Mouse (Mus musculus) heart, postnatal 0 days (tissue): Measurements from ENCODE around the gene Gabrb2.

Source experiments
- CTCF ChIP-seq: IDR thresholded peaks from 2 replicates; pipeline ENCODE4 v1.5.1; 2016; ENCODE audit warnings: antibody characterized with exemption, control low read depth, low read depth
- EP300 ChIP-seq: IDR thresholded peaks from 2 replicates; pipeline ENCODE4 v1.6.1; 2016; ENCODE audit warnings: antibody characterized with exemption, low read depth

DNA sequence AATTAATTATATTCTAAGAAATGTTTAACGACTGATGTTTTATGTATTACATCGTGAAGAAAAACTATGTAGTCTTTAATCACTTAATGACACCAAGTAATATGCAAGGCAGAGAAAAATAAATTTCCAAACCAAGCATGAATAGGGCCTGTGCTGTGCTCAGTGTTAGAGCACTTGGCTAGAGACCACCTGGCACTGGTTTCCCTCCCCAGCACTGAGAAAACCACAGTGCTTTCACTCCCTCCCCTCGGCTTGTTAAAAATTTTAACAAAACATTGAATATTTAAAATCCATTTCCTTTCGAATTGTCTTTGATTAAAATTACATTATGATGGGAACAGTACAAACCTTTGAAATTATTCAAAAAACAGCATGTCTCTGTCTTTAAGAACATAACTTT, 151.9 kb downstream of the Gabrb2 start:
- TF ChIP-seq CTCF (no peak), EP300 (no peak)
